Mouse (Mus musculus) right cerebral cortex, postnatal 14 days (tissue): Measurements from ENCODE around the gene Cep78.

Source experiments
- DNase-seq: peaks from one replicate; pipeline ENCODE4 v3.0.0; 2022

The Cep78 gene

GRCm38 (mm10) chr19:15964533-15964932 is 20.3 kb downstream of the Cep78 start:
- DNase-seq: no peak

- no peak for DNase-seq
Measured at GRCm38 (mm10) chr19:15963011-15963695, 21.6 kb downstream of the Cep78 start.

GRCm38 (mm10) chr19:15962313-15962712 is 22.5 kb downstream of the Cep78 start:
- no peak for DNase-seq

- DNase-seq: no peak
Measured at GRCm38 (mm10) chr19:15950225-15950624, 34.6 kb downstream of the Cep78 start.

GRCm38 (mm10) chr19:15948867-15949266 is 35.9 kb downstream of the Cep78 start:
- DNase-seq: no peak

GRCm38 (mm10) chr19:15948426-15948825 is 36.4 kb downstream of the Cep78 start:
- no peak for DNase-seq

- no peak for DNase-seq
Measured at GRCm38 (mm10) chr19:15947237-15947636, 37.6 kb downstream of the Cep78 start, which contains the start of gene Psat1. TSS of gene Psat1 (minus strand) at chr19:15947337.

GRCm38 (mm10) chr19:15946663-15947062 is 38.1 kb downstream of the Cep78 start:
- DNase-seq: no peak

- DNase-seq: no peak
Measured at GRCm38 (mm10) chr19:15943117-15943423, 41.7 kb downstream of the Cep78 start.

- DNase-seq: no peak
Measured at GRCm38 (mm10) chr19:15942421-15943116, 42.2 kb downstream of the Cep78 start.

GRCm38 (mm10) chr19:15941399-15941798 is 43.4 kb downstream of the Cep78 start:
- no peak for DNase-seq

GRCm38 (mm10) chr19:15925719-15926045 is 59.1 kb downstream of the Cep78 start:
- peak; percentile 64 for DNase-seq

GRCm38 (mm10) chr19:15924866-15925718 is 59.7 kb downstream of the Cep78 start:
- DNase-seq: peak; percentile 84

- peak; percentile 55 for DNase-seq
Measured at GRCm38 (mm10) chr19:15924181-15924865, 60.5 kb downstream of the Cep78 start.

- DNase-seq: no peak
Measured at GRCm38 (mm10) chr19:15923426-15923825, 61.4 kb downstream of the Cep78 start.

GRCm38 (mm10) chr19:15919336-15919735 is 65.5 kb downstream of the Cep78 start:
- DNase-seq: no peak

- DNase-seq: no peak
Measured at GRCm38 (mm10) chr19:15918111-15918510, 66.7 kb downstream of the Cep78 start.

- DNase-seq: no peak
Measured at GRCm38 (mm10) chr19:15913249-15913997, 71.4 kb downstream of the Cep78 start.

GRCm38 (mm10) chr19:15911441-15911840 is 73.3 kb downstream of the Cep78 start:
- DNase-seq: no peak

GRCm38 (mm10) chr19:15910987-15911386 is 73.8 kb downstream of the Cep78 start:
- no peak for DNase-seq

- no peak for DNase-seq
Measured at GRCm38 (mm10) chr19:15910488-15910887, 74.3 kb downstream of the Cep78 start.

- DNase-seq: no peak
Measured at GRCm38 (mm10) chr19:15908016-15908415, 76.8 kb downstream of the Cep78 start.
